Mouse (Mus musculus) C2C12 (cell line): ENCODE data around the gene Arhgap24. TPM values are rescaled to one million over a fixed set of nuclear protein-coding genes. Genes with fewer than 3 reads are reported as not detected.

Experiments used
- H3K27me3 ChIP-seq: one replicate; pipeline ENCODE4 v1.6.1; 2011; ENCODE audit not compliant: control insufficient read depth, insufficient read depth, insufficient read length
- H3K36me3 ChIP-seq: one replicate; pipeline ENCODE4 v1.6.1; 2011; ENCODE audit not compliant: control insufficient read depth, insufficient read depth
- H3K4me3 ChIP-seq: one replicate; pipeline ENCODE4 v1.5.1; 2011; ENCODE audit warnings: mild to moderate bottlenecking, control low read depth; ENCODE audit not compliant: poor library complexity, insufficient read depth, severe bottlenecking
- H3K79me2 ChIP-seq: one replicate; pipeline ENCODE4 v1.6.1; 2011; ENCODE audit not compliant: control insufficient read depth, insufficient read depth
- H3K79me3 ChIP-seq: one replicate; pipeline ENCODE4 v1.6.1; 2011; ENCODE audit warnings: low read depth, control low read depth
- H3ac ChIP-seq: one replicate; pipeline ENCODE3; 2011; ENCODE audit warnings: low read depth; ENCODE audit not compliant: control insufficient read depth, insufficient read length
- CEBPB ChIP-seq: IDR thresholded peaks from one replicate; pipeline ENCODE4 v1.6.1; 2011; ENCODE audit warnings: low read depth, mild to moderate bottlenecking, control low read depth, moderate library complexity
- CTCF ChIP-seq: IDR thresholded peaks from one replicate; pipeline ENCODE4 v1.5.1; 2011; ENCODE audit not compliant: control insufficient read depth, insufficient read depth, insufficient read length
- FOSL1 ChIP-seq: IDR thresholded peaks from one replicate; pipeline ENCODE4 v1.8.0; 2011; ENCODE audit warnings: mild to moderate bottlenecking, low read length; ENCODE audit not compliant: poor library complexity, insufficient read depth, severe bottlenecking
- MAX ChIP-seq: IDR thresholded peaks from one replicate; pipeline ENCODE4 v1.6.1; 2011; ENCODE audit warnings: mild to moderate bottlenecking, control low read depth
- MYOD1 ChIP-seq: IDR thresholded peaks from one replicate; pipeline ENCODE4 v1.6.1; 2011; ENCODE audit warnings: low read depth; ENCODE audit not compliant: control insufficient read depth, insufficient read length
- MYOG ChIP-seq: IDR thresholded peaks from one replicate; pipeline ENCODE4 v1.6.1; 2011; ENCODE audit not compliant: control insufficient read depth, insufficient read length; ENCODE audit errors: extremely low read depth
- USF1 ChIP-seq: IDR thresholded peaks from one replicate; pipeline ENCODE4 v1.6.1; 2011; ENCODE audit warnings: low read depth, mild to moderate bottlenecking, control low read depth, moderate library complexity
- long read RNA-seq, 2 experiments: library from polyadenylated mRNA; unstranded; transcript quantifications; one replicate each; pipeline ENCODE4 v2.0.0; 2019 to 2020
- polyA plus RNA-seq: library from polyadenylated mRNA; unstranded; fragments of >200 nt; fragmentation: generic; extraction: Trizol; gene quantifications from one replicate; pipeline ENCODE4 v1.2.1, GENCODE M21; 2012; ENCODE audit warnings: missing spikeins

Gene Arhgap24
- polyA plus RNA-seq: 2.9 TPM
- long read RNA-seq, experiment 1, partial matches to known transcripts: 2 of 5 reads
- long read RNA-seq, experiment 1, other reads (novel, unspliced or antisense): 2 of 5 reads
- long read RNA-seq, experiment 2, full-length matches to known transcripts: 16 of 18 reads
- long read RNA-seq, experiment 2, partial matches to known transcripts: 0 of 18 reads
- long read RNA-seq, experiment 2, other reads (novel, unspliced or antisense): 2 of 18 reads

DNA sequence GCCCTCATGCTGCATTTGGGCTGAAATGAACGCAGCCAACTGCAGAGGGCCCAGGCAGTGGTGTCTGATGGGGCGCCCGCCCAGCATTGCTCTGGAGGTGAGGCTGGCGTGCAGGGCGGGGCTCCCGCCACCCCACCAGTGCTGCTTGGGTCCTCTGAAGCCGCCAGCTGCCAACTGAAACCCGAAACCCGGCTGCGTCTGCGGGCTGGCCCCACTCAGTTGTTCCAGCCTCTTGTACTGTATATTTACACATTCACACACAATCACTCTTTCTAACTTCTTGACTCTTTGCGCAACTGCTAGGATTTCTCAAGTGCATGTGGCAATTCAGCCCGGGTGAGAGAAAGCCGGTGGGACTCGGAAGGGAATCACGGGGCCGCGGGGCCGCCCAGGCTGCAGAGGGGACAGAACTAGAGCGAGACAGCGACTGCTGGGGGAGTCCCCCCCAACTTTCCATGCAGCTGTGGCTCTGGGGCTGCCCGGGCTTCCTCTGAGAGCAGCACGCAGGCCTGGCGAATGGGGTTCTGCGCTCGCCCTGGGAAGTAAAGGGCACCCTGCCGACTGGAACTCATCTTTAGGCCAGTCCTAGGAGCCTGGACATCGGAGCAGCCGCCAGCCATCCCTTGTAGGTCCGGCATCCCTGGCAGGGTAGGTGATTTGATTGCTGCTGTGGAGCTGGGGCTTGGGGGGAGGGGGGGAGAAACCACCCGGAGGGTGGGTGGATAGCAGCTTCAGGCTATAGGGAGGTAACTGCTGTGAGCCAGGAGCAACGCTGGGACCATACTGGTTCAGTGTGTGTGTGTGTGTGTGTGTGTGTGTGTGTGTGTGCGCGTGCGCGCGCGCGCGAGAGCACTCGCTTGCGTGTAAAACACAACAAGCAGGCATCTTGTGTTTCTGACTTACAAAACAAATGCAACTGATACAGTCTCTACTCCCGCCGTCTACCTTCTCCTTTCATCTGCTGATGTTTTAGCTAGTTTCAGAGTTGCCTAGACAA is at the start of gene Arhgap24:
Gene Arhgap24 (plus strand): TSS at position 177 of the 997 bp plus-strand sequence.
- TF ChIP-seq USF1 (no peak), CTCF (no peak), FOSL1 (no peak), MAX (peak; percentile 7), CEBPB (peak; percentile 83), MYOD1 (peak; percentile 37), MYOG (no peak)
- Histone ChIP-seq H3K79me2 (peaks cover 14% of the 10 kb centered on the region), H3K79me3 (no peaks in the 10 kb centered on the region), H3K36me3 (no peaks in the 10 kb centered on the region), H3K27me3 (no peaks in the 10 kb centered on the region), H3K4me3 (peak within 1 kb of the TSS; percentile 48), H3ac (peak within 1 kb of the TSS; percentile 74)

DNA sequence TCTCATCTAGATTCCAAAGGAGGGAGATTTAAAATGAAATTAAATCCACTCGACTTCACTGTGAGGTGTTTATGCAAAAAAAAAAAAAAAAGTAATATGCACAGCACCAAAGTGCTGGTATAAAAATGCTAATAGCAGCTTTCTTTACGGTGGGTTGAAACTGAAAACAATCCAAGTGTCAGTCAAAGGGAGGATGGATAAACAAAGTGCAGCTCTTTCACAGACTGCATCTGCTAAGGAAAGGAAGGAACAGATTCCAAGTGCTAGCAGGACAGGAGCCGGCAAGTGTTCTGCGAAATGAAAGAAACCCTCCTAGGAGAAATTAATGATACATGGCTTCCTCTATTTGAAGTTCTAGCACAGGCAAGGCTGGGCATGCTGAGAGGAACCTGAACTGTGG is 47.0 kb upstream of the Arhgap24 start:
- Histone ChIP-seq H3K27me3 (no peaks in the 10 kb centered on the region), H3K4me3 (no peak overlapping the region), H3ac (no peak overlapping the region), H3K79me2 (no peaks in the 10 kb centered on the region), H3K36me3 (no peaks in the 10 kb centered on the region), H3K79me3 (no peaks in the 10 kb centered on the region)
- TF ChIP-seq MAX (no peak), USF1 (no peak), CTCF (no peak), MYOD1 (no peak), FOSL1 (no peak), MYOG (no peak), CEBPB (no peak)

DNA sequence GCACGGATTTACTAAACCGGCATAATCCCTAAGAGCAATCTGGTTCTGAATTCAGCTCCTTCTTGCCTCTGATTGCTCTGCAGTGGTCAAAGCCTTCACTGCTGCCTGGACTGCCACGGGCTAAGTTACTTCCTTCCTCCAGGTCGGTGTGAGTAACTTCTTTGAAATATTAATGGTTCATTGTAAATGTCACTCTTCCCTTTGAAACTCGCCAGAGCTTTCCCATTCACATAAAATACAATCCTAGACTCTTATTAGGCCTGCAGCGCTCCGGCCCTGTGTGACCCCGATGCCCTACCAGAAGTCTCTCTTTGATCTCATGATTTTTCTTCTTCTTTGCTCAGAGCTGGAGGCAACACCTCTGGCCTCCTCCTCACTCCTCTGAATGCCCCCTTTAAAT is 44.6 kb upstream of the Arhgap24 start:
- Histone ChIP-seq H3K79me2 (no peaks in the 10 kb centered on the region), H3K79me3 (no peaks in the 10 kb centered on the region), H3K4me3 (no peak overlapping the region), H3K27me3 (no peaks in the 10 kb centered on the region), H3K36me3 (no peaks in the 10 kb centered on the region), H3ac (no peak overlapping the region)
- TF ChIP-seq USF1: no peak

DNA sequence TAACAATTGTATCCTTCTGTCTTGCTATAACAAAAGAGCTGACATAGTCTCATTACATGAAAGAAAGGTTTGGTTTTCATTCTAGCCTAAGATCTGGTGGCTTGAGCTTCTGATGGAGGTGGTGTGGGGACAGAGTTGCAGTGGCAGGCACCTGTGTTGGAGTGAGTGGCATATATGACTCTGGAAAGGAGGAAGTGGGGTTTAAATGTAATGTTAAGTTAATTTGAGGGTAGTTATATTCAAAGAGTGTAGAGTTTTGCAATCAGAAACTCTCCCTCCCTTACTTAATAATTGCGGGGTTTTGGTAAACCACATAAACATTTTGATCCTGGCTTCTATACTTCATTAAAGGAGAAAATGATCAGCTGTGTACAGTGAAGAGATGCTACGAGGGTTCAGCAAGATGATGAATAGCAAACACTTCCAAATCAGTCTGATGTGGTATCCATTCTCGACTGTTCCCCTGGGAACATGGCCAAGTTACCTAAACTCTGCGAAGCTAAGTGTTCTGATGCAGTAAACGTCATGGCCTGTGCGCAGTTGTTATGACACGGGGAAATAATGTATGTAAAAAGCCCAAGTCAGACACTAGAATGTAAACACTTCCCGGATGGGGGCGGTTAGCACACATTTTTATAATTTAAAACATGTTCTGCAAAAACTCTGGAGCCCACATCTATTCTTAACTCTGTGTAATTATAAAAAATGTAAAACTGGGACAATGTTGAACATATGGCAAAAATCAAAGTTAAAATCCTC is 41.9 kb upstream of the Arhgap24 start:
- TF ChIP-seq FOSL1: no peak
- TF ChIP-seq MYOD1: no peak
- TF ChIP-seq CTCF: no peak
- TF ChIP-seq USF1: no peak
- TF ChIP-seq CEBPB: no peak
- no peak for TF ChIP-seq MAX
- TF ChIP-seq MYOG: no peak
- no peaks in the 10 kb centered on the region for H3K79me2 ChIP-seq
- H3K27me3 ChIP-seq: no peaks in the 10 kb centered on the region
- no peak overlapping the region for H3ac ChIP-seq
- H3K4me3 ChIP-seq: no peak overlapping the region
- no peaks in the 10 kb centered on the region for H3K79me3 ChIP-seq
- no peaks in the 10 kb centered on the region for H3K36me3 ChIP-seq

DNA sequence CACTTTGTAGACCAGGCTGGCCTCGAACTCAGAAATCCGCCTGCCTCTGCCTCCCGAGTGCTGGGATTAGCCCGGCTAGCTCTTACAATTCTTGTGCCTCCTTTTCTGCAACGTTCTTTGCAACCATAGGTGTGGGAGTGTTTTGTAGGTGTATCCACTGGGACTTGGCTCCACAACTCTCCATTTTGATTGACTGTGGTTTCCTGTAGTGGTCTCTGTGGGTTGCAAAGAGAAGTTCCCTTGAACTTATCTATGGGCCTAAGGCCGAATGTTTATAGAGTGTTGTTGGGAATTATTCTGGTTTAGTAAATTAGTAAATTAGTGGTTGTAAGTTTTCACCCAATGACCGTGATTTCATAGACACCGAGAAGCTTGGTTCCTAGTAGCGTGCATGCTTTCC is 33.8 kb upstream of the Arhgap24 start:
- Histone ChIP-seq H3K79me3 (no peaks in the 10 kb centered on the region), H3K27me3 (no peaks in the 10 kb centered on the region), H3K4me3 (no peak overlapping the region), H3K79me2 (no peaks in the 10 kb centered on the region), H3K36me3 (no peaks in the 10 kb centered on the region), H3ac (no peak overlapping the region)
- no peak for TF ChIP-seq CTCF
- TF ChIP-seq MAX: no peak
- no peak for TF ChIP-seq USF1
- no peak for TF ChIP-seq CEBPB
- TF ChIP-seq FOSL1: no peak
- TF ChIP-seq MYOG: no peak
- TF ChIP-seq MYOD1: no peak
